25 mouse cellular contexts compared by ENCODE assay signal in genomic region chr2:4339530-4340218, GRCm38 (mm10).
A peak's percentile ranks its signal among the peaks of the same experiment; 100 is the strongest.
DNase-seq lines count a peak whose midpoint lies in the region; ATAC-seq and TF ChIP-seq lines count a peak whose summit lies in the region.
"Had no signal": no experiment of that assay in that cellular context is flagged by ENCODE, and none has a peak within 500 bp of the region (broad histone marks: within the 10 kb centered on the region; RNA-seq: fewer than 3 reads in every experiment).

No protein-coding gene starts in this region.

- H3K36me3 ChIP-seq in hindbrain, embryonic 13.5 days = no peaks in the 10 kb centered on the region
- H3K36me3 ChIP-seq in hindbrain, postnatal 0 days (ENCODE audit: insufficient read depth, low read length) = no peaks in the 10 kb centered on the region
- H3K36me3 ChIP-seq in embryonic facial prominence, embryonic 12.5 days = no peaks in the 10 kb centered on the region
- peaks cover 18% of the 10 kb centered on the region for H3K36me3 ChIP-seq in limb, embryonic 10.5 days
- H3K36me3 ChIP-seq: heart, embryonic 15.5 days; hindbrain, embryonic 15.5 days; liver, embryonic 15.5 days; midbrain, embryonic 13.5 days; neural tube, embryonic 13.5 days had no signal

- no peaks in the 10 kb centered on the region for H3K27me3 ChIP-seq in hindbrain, embryonic 13.5 days
- no peaks in the 10 kb centered on the region for H3K27me3 ChIP-seq in hindbrain, postnatal 0 days (ENCODE audit: insufficient read depth, low read length)
- no peaks in the 10 kb centered on the region for H3K27me3 ChIP-seq in embryonic facial prominence, embryonic 12.5 days
- H3K27me3 ChIP-seq in limb, embryonic 10.5 days (ENCODE audit: low read depth, poor library complexity, severe bottlenecking) = no peaks in the 10 kb centered on the region
- H3K27me3 ChIP-seq: heart, embryonic 15.5 days; hindbrain, embryonic 15.5 days; liver, embryonic 15.5 days; midbrain, embryonic 13.5 days; neural tube, embryonic 13.5 days; Patski had no signal

- H3K27ac ChIP-seq in hindbrain, embryonic 13.5 days = 0 out of 2 replicates have a peak overlapping the region, but pooled peaks have one; percentile 4
- no peak overlapping the region for H3K27ac ChIP-seq in hindbrain, postnatal 0 days
- peak overlapping the region; percentile 83 for H3K27ac ChIP-seq in embryonic facial prominence, embryonic 12.5 days
- peak overlapping the region; percentile 59 for H3K27ac ChIP-seq in limb, embryonic 10.5 days
- H3K27ac ChIP-seq: hindbrain, embryonic 15.5 days; layer of hippocampus, adult 2 months; liver, embryonic 15.5 days; midbrain, embryonic 13.5 days; neural tube, embryonic 13.5 days; stomach, postnatal 0 days had no signal

- H3K4me1 ChIP-seq in hindbrain, embryonic 13.5 days (replicated peaks) = peaks cover 34% of the 10 kb centered on the region
- no peaks in the 10 kb centered on the region for H3K4me1 ChIP-seq in hindbrain, postnatal 0 days (ENCODE audit: insufficient read depth, low read length)
- H3K4me1 ChIP-seq in embryonic facial prominence, embryonic 12.5 days = peaks cover 33% of the 10 kb centered on the region
- H3K4me1 ChIP-seq in limb, embryonic 10.5 days = peaks cover 58% of the 10 kb centered on the region
- H3K4me1 ChIP-seq: liver, embryonic 15.5 days had no signal

- H3K4me3 ChIP-seq in hindbrain, embryonic 13.5 days = no peak overlapping the region
- H3K4me3 ChIP-seq in hindbrain, postnatal 0 days (ENCODE audit: low read length) = no peak overlapping the region
- H3K4me3 ChIP-seq in embryonic facial prominence, embryonic 12.5 days = no peak overlapping the region
- H3K4me3 ChIP-seq in limb, embryonic 10.5 days = no peak overlapping the region
- H3K4me3 ChIP-seq: heart, embryonic 15.5 days; hindbrain, embryonic 15.5 days; layer of hippocampus, adult 2 months; liver, embryonic 15.5 days; midbrain, embryonic 13.5 days; neural tube, embryonic 13.5 days had no signal

- TF ChIP-seq CTCF in hindbrain, postnatal 0 days (IDR thresholded peaks at IDR 0.05; ENCODE audit: low read depth) = no peak

- no peak for DNase-seq in hindbrain, postnatal 0 days (ENCODE audit: low spot score)
- no peak for DNase-seq in limb, embryonic 10.5 days (ENCODE audit: low spot score)
- no peak for DNase-seq in embryo, embryonic 10.5 days (ENCODE audit: low spot score)
- no peak for DNase-seq in gastrocnemius, postnatal 25 days
- DNase-seq in kidney, adult 9 months = no peak
- DNase-seq: adrenal gland, postnatal 14 days; cerebellum, adult 11 months; cerebellum, postnatal 14 days; embryo, embryonic 11 days; heart, adult 18-20 months; kidney, adult 11 months; kidney, postnatal 10 days; left cerebral cortex, postnatal 4 days; lung, postnatal 10 days; right cerebral cortex, adult 18-20 months had no signal

- 0 out of 2 replicates have a peak, but pooled peaks cover 3% of the 10 kb centered on the region for H3K9me3 ChIP-seq in hindbrain, embryonic 13.5 days
- no peaks in the 10 kb centered on the region for H3K9me3 ChIP-seq in hindbrain, postnatal 0 days (ENCODE audit: low read length)
- H3K9me3 ChIP-seq in embryonic facial prominence, embryonic 12.5 days = no peaks in the 10 kb centered on the region
- no peaks in the 10 kb centered on the region for H3K9me3 ChIP-seq in limb, embryonic 10.5 days (replicated peaks)
- H3K9me3 ChIP-seq: heart, embryonic 15.5 days; hindbrain, embryonic 15.5 days; liver, embryonic 15.5 days; midbrain, embryonic 13.5 days; neural tube, embryonic 13.5 days had no signal

- no peak for ATAC-seq in hindbrain, embryonic 13.5 days (ENCODE audit: low FRiP score)
- no peak for ATAC-seq in hindbrain, postnatal 0 days
- 0 out of 2 replicates have a peak, but pooled peaks have one; percentile 16 for ATAC-seq in embryonic facial prominence, embryonic 12.5 days (ENCODE audit: insufficient number of reproducible peaks, insufficient read depth, low FRiP score, low TSS enrichment)
- ATAC-seq: midbrain, embryonic 13.5 days had no signal

- WGBS in hindbrain, embryonic 13.5 days = 47% methylated on average over 3 of the region's 3 CpGs
- WGBS in hindbrain, postnatal 0 days = 65% methylated on average over 3 of the region's 3 CpGs
- 25% methylated on average over 3 of the region's 3 CpGs for WGBS in embryonic facial prominence, embryonic 12.5 days
- 47% methylated on average over 3 of the region's 3 CpGs for WGBS in limb, embryonic 10.5 days

- no peak overlapping the region for H3K4me2 ChIP-seq in hindbrain, embryonic 13.5 days
- no peak overlapping the region for H3K4me2 ChIP-seq in hindbrain, postnatal 0 days (ENCODE audit: low read depth, low read length)
- no peak overlapping the region; the same call in 1 of the 2 replicates for H3K4me2 ChIP-seq in embryonic facial prominence, embryonic 12.5 days (replicated peaks)
- H3K4me2 ChIP-seq: heart, embryonic 15.5 days; hindbrain, embryonic 15.5 days; liver, embryonic 15.5 days; midbrain, embryonic 13.5 days; neural tube, embryonic 13.5 days had no signal

- no peak overlapping the region for H3K9ac ChIP-seq in hindbrain, embryonic 13.5 days
- no peak overlapping the region for H3K9ac ChIP-seq in hindbrain, postnatal 0 days (replicated peaks; ENCODE audit: low read length)
- no peak overlapping the region for H3K9ac ChIP-seq in embryonic facial prominence, embryonic 12.5 days
- H3K9ac ChIP-seq: heart, embryonic 15.5 days; hindbrain, embryonic 15.5 days; liver, embryonic 15.5 days; midbrain, embryonic 13.5 days; neural tube, embryonic 13.5 days had no signal
